Mouse (Mus musculus) neural tube, embryonic 14.5 days (tissue): Measurements from ENCODE around the gene Spata13. TPM values are rescaled to one million over a fixed set of nuclear protein-coding genes. Genes with fewer than 3 reads are reported as not detected.

Source experiments
- ATAC-seq: fragments of 200-750 bp; cut with Nextera tagmentation; 2 replicates; pipeline ENCODE4 v1.8.0; 2017; ENCODE audit warnings: low read depth, mild to moderate bottlenecking, moderate TSS enrichment, moderate library complexity
- H3K27ac ChIP-seq: fragments of 300-500 bp; sonication (generic); 2 replicates; pipeline ENCODE4 v1.5.1; 2014; ENCODE audit warnings: low read depth, mild to moderate bottlenecking, control low read depth, low read length, moderate library complexity, mixed read lengths
- H3K27me3 ChIP-seq: fragments of 300-500 bp; sonication (generic); 2 replicates; pipeline ENCODE4 v1.6.1; 2014; ENCODE audit warnings: low read length; ENCODE audit not compliant: control insufficient read depth, insufficient read depth
- H3K36me3 ChIP-seq: fragments of 300-500 bp; sonication (generic); 2 replicates; pipeline ENCODE4 v1.6.1; 2014; ENCODE audit warnings: low read length, mixed read lengths; ENCODE audit not compliant: control insufficient read depth, insufficient read depth
- H3K4me1 ChIP-seq: fragments of 300-500 bp; sonication (generic); 2 replicates; pipeline ENCODE4 v1.6.1; 2014; ENCODE audit warnings: low read length; ENCODE audit not compliant: control insufficient read depth, insufficient read depth
- H3K4me2 ChIP-seq: fragments of 300-500 bp; sonication (generic); 2 replicates; pipeline ENCODE4 v1.6.1; 2014; ENCODE audit warnings: mild to moderate bottlenecking, low read depth, low read length, control low read depth
- H3K4me3 ChIP-seq: fragments of 300-500 bp; sonication (generic); 2 replicates; pipeline ENCODE4 v1.5.1; 2014; ENCODE audit warnings: low read depth, low read length, control low read depth, mixed read lengths
- H3K9ac ChIP-seq: fragments of 300-500 bp; sonication (generic); replicated peaks from 2 replicates; pipeline ENCODE4 v1.6.1; 2014; ENCODE audit warnings: low read depth, mild to moderate bottlenecking, control low read depth, low read length, mixed read lengths
- H3K9me3 ChIP-seq: fragments of 300-500 bp; sonication (generic); 2 replicates; pipeline ENCODE4 v1.6.1; 2016; ENCODE audit warnings: low read length; ENCODE audit not compliant: control insufficient read depth
- WGBS: fragments of 180-500 bp; shearing (Covaris S2); extraction: QIAGEN DNeasy Blood & Tissue Kit; methylation state at CpG from one replicate; pipeline ENCODE4 v1.1.7; 2014; 5-methylcytosine and 5-hydroxymethylcytosine counted together
- polyA plus RNA-seq: library from polyadenylated mRNA; unstranded; fragments of >200 nt; fragmentation: Nextera tagmentation; extraction: Ambion mirVana; gene quantifications from 2 replicates; pipeline ENCODE4 v1.2.1, GENCODE M21; 2014

The Spata13 gene
- polyA plus RNA-seq: 23.6 and 26.5 TPM in 2 replicates

DNA sequence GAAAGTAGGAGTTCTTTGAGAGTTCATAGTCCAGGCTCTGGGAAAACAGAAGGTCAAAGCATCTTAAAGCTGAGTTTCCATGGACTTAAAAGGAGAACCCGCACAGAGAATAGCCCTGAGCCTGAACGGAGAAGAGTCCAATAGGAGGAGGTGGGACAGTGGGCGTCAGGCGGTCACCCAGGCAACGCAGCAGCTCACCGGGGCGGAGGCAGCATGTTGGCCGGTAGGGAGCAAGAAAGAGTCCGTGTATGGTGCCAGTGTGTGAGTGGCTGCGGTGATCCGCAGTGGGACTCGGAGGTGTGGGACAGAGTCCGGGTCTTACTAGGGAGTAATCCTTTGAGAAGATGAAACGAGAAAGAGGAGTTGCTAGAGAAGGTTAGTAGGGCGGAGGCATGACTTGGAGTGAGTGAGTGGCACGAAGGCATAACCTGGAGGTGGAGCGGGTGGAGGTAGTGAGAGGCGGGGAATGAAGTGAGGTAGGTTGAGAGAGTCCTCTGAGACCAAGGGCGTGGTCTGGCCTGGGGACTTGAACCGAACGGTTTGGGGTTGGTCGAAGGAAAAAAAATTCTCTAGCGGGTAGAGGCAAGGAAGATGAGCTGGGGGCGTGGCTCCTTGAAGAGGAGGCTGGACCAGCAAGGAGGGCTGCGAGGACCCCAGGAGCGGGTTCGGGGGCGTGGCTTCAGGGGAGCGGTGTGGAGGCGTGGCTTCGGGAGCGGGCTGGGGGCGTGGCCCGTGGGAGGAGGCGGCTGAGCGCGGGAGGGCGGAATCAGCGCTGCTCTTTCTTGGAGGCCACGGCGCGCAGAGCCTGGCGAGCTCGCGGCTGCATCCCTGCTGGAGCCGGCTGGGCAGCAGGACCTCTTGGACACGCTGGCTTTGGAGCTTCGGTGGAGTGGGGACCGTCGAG is at the start of gene Spata13:
TSS of gene Spata13 (plus strand) at position 41 of the 904 bp plus-strand sequence.
- peaks cover 9% of the 10 kb centered on the region; the same call in 1 of the 2 replicates for H3K4me1 ChIP-seq
- peak; percentile 90 for ATAC-seq

GRCm38 (mm10) chr14:60586687-60587453 is 46.9 kb upstream of the Spata13 start:
- no peak overlapping the region for H3K4me2 ChIP-seq
- no peak overlapping the region for H3K9ac ChIP-seq
- 43% methylated on average over 15 of the region's 15 CpGs for WGBS
- no peaks in the 10 kb centered on the region for H3K9me3 ChIP-seq
- no peak overlapping the region for H3K27ac ChIP-seq
- no peaks in the 10 kb centered on the region for H3K36me3 ChIP-seq
- no peaks in the 10 kb centered on the region for H3K4me1 ChIP-seq
- no peak overlapping the region for H3K4me3 ChIP-seq
- ATAC-seq: no peak
- H3K27me3 ChIP-seq: no peaks in the 10 kb centered on the region

More for the DNA sequence above, at the start of gene Spata13:
- Histone ChIP-seq H3K9me3 (no peaks in the 10 kb centered on the region), H3K4me2 (peak within 1 kb of the TSS; percentile 98), H3K27ac (no peak within 1 kb of the TSS), H3K27me3 (no peaks in the 10 kb centered on the region), H3K9ac (peak within 1 kb of the TSS; percentile 60), H3K4me3 (peak within 1 kb of the TSS; percentile 60), H3K36me3 (no peaks in the 10 kb centered on the region)
- WGBS: under 1% methylated on average over 50 of the region's 50 CpGs

- no peak overlapping the region for H3K4me3 ChIP-seq
- ATAC-seq: no peak
- no peaks in the 10 kb centered on the region for H3K9me3 ChIP-seq
- no peaks in the 10 kb centered on the region for H3K36me3 ChIP-seq
- H3K4me2 ChIP-seq: no peak overlapping the region
- H3K27me3 ChIP-seq: no peaks in the 10 kb centered on the region
- no peak overlapping the region for H3K9ac ChIP-seq
- 76% methylated on average over 2 of the region's 2 CpGs for WGBS
- H3K27ac ChIP-seq: no peak overlapping the region
- no peaks in the 10 kb centered on the region for H3K4me1 ChIP-seq
These were observed 44.8 kb upstream of the Spata13 start for GRCm38 (mm10) chr14:60589001-60589400.

DNA sequence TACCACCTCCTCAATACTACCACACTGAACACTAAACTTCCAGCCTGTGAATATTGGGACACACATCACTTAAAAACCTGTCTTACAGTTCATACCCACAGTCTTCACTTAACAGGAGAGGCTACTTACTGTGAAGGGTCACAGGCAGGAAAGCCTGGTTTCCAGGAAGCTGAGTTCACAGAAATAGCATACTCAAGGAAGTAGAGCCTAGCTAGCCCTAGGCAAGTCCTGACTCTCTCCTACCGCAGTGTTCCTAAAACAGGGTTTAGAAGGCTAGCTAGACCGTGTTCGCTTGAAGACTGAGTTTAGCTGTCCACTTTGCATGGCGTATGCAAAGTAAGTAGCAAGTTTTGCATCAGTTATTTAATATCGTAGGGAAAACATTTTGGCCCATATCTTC is 41.5 kb upstream of the Spata13 start:
- H3K9me3 ChIP-seq: no peaks in the 10 kb centered on the region
- H3K9ac ChIP-seq: no peak overlapping the region
- no peak overlapping the region for H3K4me2 ChIP-seq
- 94% methylated on average over 5 of the region's 5 CpGs for WGBS
- no peak overlapping the region for H3K27ac ChIP-seq
- peaks cover 6% of the 10 kb centered on the region for H3K4me1 ChIP-seq
- H3K4me3 ChIP-seq: no peak overlapping the region
- no peaks in the 10 kb centered on the region for H3K36me3 ChIP-seq
- ATAC-seq: no peak
- no peaks in the 10 kb centered on the region for H3K27me3 ChIP-seq

GRCm38 (mm10) chr14:60592822-60593221 is 41.0 kb upstream of the Spata13 start:
- WGBS: 60% methylated on average over 7 of the region's 7 CpGs
- Histone ChIP-seq H3K27ac (no peak overlapping the region), H3K4me3 (no peak overlapping the region), H3K9ac (no peak overlapping the region), H3K36me3 (no peaks in the 10 kb centered on the region), H3K9me3 (no peaks in the 10 kb centered on the region), H3K4me1 (peaks cover 10% of the 10 kb centered on the region), H3K4me2 (no peak overlapping the region), H3K27me3 (no peaks in the 10 kb centered on the region)
- ATAC-seq: no peak

DNA sequence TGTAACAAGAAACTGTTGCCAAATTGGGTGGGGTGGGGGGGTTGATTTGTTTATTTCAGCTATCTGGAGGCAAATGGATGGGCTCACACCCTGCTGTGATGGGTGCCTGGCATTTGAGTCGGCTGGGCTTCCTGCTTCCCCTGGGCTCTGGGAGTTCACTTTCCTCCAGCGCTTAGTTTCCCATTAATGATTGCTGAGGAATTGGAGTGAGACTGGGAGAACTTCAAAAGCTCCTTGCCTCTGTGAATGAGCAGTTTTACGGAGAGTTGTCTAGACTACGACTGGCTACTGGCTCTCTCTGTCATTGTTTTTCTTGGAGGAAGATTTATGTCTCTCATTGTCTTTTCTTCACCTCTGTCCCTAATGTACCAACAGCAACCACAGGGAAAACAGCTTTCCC is 36.2 kb upstream of the Spata13 start:
- Histone ChIP-seq H3K4me3 (no peak overlapping the region), H3K9me3 (no peaks in the 10 kb centered on the region), H3K9ac (no peak overlapping the region), H3K27ac (no peak overlapping the region), H3K27me3 (no peaks in the 10 kb centered on the region), H3K4me2 (no peak overlapping the region), H3K36me3 (no peaks in the 10 kb centered on the region), H3K4me1 (peaks cover 16% of the 10 kb centered on the region)
- 2% methylated on average over 4 of the region's 4 CpGs for WGBS
- ATAC-seq: no peak

GRCm38 (mm10) chr14:60599044-60599443 is 34.8 kb upstream of the Spata13 start:
- H3K4me3 ChIP-seq: no peak overlapping the region
- no peak overlapping the region for H3K9ac ChIP-seq
- H3K9me3 ChIP-seq: no peaks in the 10 kb centered on the region
- H3K36me3 ChIP-seq: no peaks in the 10 kb centered on the region
- 88% methylated on average over 2 of the region's 2 CpGs for WGBS
- H3K27ac ChIP-seq: no peak overlapping the region
- H3K27me3 ChIP-seq: no peaks in the 10 kb centered on the region
- H3K4me2 ChIP-seq: no peak overlapping the region
- peaks cover 16% of the 10 kb centered on the region for H3K4me1 ChIP-seq
- no peak for ATAC-seq

DNA sequence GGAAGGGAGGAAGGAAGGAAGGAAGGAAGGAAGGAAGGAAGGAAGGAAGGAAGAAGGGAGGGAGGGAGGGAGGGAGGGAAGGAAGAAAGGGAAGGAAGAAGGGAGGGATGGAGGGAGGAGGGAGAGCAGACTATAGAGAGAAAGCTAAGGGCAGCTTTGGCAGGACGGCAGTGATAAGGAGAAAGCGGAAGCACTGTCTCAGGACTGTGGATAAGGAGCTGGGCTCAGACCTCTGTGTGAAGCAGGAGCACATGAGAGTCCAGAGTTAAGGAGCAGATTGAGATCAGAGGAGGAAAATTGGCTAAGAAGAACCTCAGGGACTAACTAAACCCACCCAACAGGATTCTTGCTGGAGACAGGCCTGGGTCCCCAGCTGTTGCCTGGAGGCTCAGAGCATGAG is 28.2 kb upstream of the Spata13 start:
- Histone ChIP-seq H3K36me3 (no peaks in the 10 kb centered on the region), H3K27ac (no peak overlapping the region), H3K9me3 (no peaks in the 10 kb centered on the region), H3K4me2 (no peak overlapping the region), H3K4me1 (no peaks in the 10 kb centered on the region), H3K9ac (no peak overlapping the region), H3K4me3 (no peak overlapping the region), H3K27me3 (no peaks in the 10 kb centered on the region)
- WGBS: 84% methylated on average over 2 of the region's 2 CpGs
- ATAC-seq: no peak

- Histone ChIP-seq H3K4me3 (no peak overlapping the region), H3K9ac (no peak overlapping the region)
These were observed 27.6 kb upstream of the Spata13 start for GRCm38 (mm10) chr14:60606194-60606593.

More at GRCm38 (mm10) chr14:60606194-60606593, 27.6 kb upstream of the Spata13 start:
- 72% methylated on average over 4 of the region's 4 CpGs for WGBS
- H3K27ac ChIP-seq: no peak overlapping the region
- H3K36me3 ChIP-seq: no peaks in the 10 kb centered on the region
- H3K4me1 ChIP-seq: no peaks in the 10 kb centered on the region
- no peak for ATAC-seq
- H3K9me3 ChIP-seq: no peaks in the 10 kb centered on the region
- H3K27me3 ChIP-seq: no peaks in the 10 kb centered on the region
- no peak overlapping the region for H3K4me2 ChIP-seq
